Mouse (Mus musculus): ENCODE data around the gene Tectb. TPM values are rescaled to one million over a fixed set of nuclear protein-coding genes. Genes with fewer than 3 reads are reported as not detected.
A peak's percentile ranks its signal among the peaks of the same experiment; 100 is the strongest.

The Tectb gene
- polyA plus RNA-seq (2016; fragmentation: Nextera tagmentation; extraction: Ambion mirVana) = not detected in 2 replicates

GRCm38 (mm10) chr19:55180433-55180832, at the start of gene Tectb:
TSS of gene Tectb (plus strand) at chr19:55180733.
- H3K27me3 ChIP-seq (replicated peaks) = no peaks in the 10 kb centered on the region
- peaks cover 10% of the 10 kb centered on the region; the same call in 1 of the 2 replicates for H3K4me1 ChIP-seq
- 85% methylated on average over 5 of the region's 5 CpGs for WGBS
- H3K4me3 ChIP-seq = no peak within 1 kb of the TSS
- no peak within 1 kb of the TSS for H3K27ac ChIP-seq
- no peaks in the 10 kb centered on the region for H3K9me3 ChIP-seq
- no peaks in the 10 kb centered on the region for H3K36me3 ChIP-seq
- no peak within 1 kb of the TSS for H3K4me2 ChIP-seq (replicated peaks)
- H3K9ac ChIP-seq = no peak within 1 kb of the TSS
- ATAC-seq (ENCODE audit: low FRiP score, low read depth) = no peak

GRCm38 (mm10) chr19:55131747-55132146, 48.8 kb upstream of the Tectb start:
- 51% methylated on average over 1 of the region's 1 CpGs for WGBS
- no peak for ATAC-seq (ENCODE audit: low FRiP score, low read depth)

GRCm38 (mm10) chr19:55132476-55132875, 48.1 kb upstream of the Tectb start:
- Histone ChIP-seq H3K4me1 (0 out of 2 replicates have a peak, but pooled peaks cover under 1% of the 10 kb centered on the region), H3K36me3 (no peaks in the 10 kb centered on the region), H3K4me3 (no peak overlapping the region), H3K27ac (no peak overlapping the region), H3K27me3 (replicated peaks) (no peaks in the 10 kb centered on the region), H3K9me3 (no peaks in the 10 kb centered on the region), H3K4me2 (replicated peaks) (no peak overlapping the region), H3K9ac (no peak overlapping the region)
- WGBS = 86% methylated on average over 3 of the region's 3 CpGs
- no peak for ATAC-seq (ENCODE audit: low FRiP score, low read depth)

More at GRCm38 (mm10) chr19:55131747-55132146, 48.8 kb upstream of the Tectb start:
- no peak overlapping the region for H3K9ac ChIP-seq
- no peak overlapping the region for H3K27ac ChIP-seq
- no peaks in the 10 kb centered on the region for H3K4me1 ChIP-seq
- H3K4me2 ChIP-seq (replicated peaks) = no peak overlapping the region
- H3K4me3 ChIP-seq = no peak overlapping the region
- no peaks in the 10 kb centered on the region for H3K27me3 ChIP-seq (replicated peaks)
- H3K9me3 ChIP-seq = no peaks in the 10 kb centered on the region
- H3K36me3 ChIP-seq = no peaks in the 10 kb centered on the region

- no peak overlapping the region for H3K4me2 ChIP-seq (replicated peaks)
- H3K9ac ChIP-seq = no peak overlapping the region
- no peaks in the 10 kb centered on the region for H3K27me3 ChIP-seq (replicated peaks)
- no peak overlapping the region for H3K4me3 ChIP-seq
- no peak for ATAC-seq (ENCODE audit: low FRiP score, low read depth)
- no peak overlapping the region for H3K27ac ChIP-seq
- H3K9me3 ChIP-seq = no peaks in the 10 kb centered on the region
- 0 out of 2 replicates have a peak, but pooled peaks cover 7% of the 10 kb centered on the region for H3K4me1 ChIP-seq
- no peaks in the 10 kb centered on the region for H3K36me3 ChIP-seq
- 69% methylated on average over 9 of the region's 9 CpGs for WGBS
Observed at GRCm38 (mm10) chr19:55134521-55134920, 46.0 kb upstream of the Tectb start.

GRCm38 (mm10) chr19:55135918-55136317, 44.6 kb upstream of the Tectb start:
- H3K27ac ChIP-seq = no peak overlapping the region
- H3K4me3 ChIP-seq = no peak overlapping the region
- 89% methylated on average over 3 of the region's 3 CpGs for WGBS
- ATAC-seq (ENCODE audit: low FRiP score, low read depth) = no peak
- H3K9me3 ChIP-seq = no peaks in the 10 kb centered on the region
- H3K27me3 ChIP-seq (replicated peaks) = no peaks in the 10 kb centered on the region
- H3K36me3 ChIP-seq = no peaks in the 10 kb centered on the region
- 0 out of 2 replicates have a peak, but pooled peaks cover 7% of the 10 kb centered on the region for H3K4me1 ChIP-seq
- no peak overlapping the region for H3K9ac ChIP-seq
- H3K4me2 ChIP-seq (replicated peaks) = no peak overlapping the region

GRCm38 (mm10) chr19:55136693-55137427, 43.7 kb upstream of the Tectb start:
- Histone ChIP-seq H3K9me3 (no peaks in the 10 kb centered on the region), H3K4me1 (0 out of 2 replicates have a peak, but pooled peaks cover 7% of the 10 kb centered on the region), H3K27me3 (replicated peaks) (no peaks in the 10 kb centered on the region), H3K4me2 (replicated peaks) (no peak overlapping the region), H3K36me3 (no peaks in the 10 kb centered on the region), H3K27ac (no peak overlapping the region), H3K4me3 (no peak overlapping the region), H3K9ac (no peak overlapping the region)
- 72% methylated on average over 4 of the region's 4 CpGs for WGBS
- no peak for ATAC-seq (ENCODE audit: low FRiP score, low read depth)

- Histone ChIP-seq H3K4me2 (replicated peaks) (no peak overlapping the region), H3K4me3 (no peak overlapping the region), H3K4me1 (0 out of 2 replicates have a peak, but pooled peaks cover 7% of the 10 kb centered on the region), H3K9me3 (no peaks in the 10 kb centered on the region), H3K27ac (no peak overlapping the region), H3K36me3 (no peaks in the 10 kb centered on the region), H3K9ac (no peak overlapping the region), H3K27me3 (replicated peaks) (no peaks in the 10 kb centered on the region)
- WGBS = 35% methylated on average over 7 of the region's 7 CpGs
- ATAC-seq (ENCODE audit: low FRiP score, low read depth) = no peak
Observed at GRCm38 (mm10) chr19:55137884-55138283, 42.6 kb upstream of the Tectb start.

- H3K36me3 ChIP-seq = no peaks in the 10 kb centered on the region
- H3K4me3 ChIP-seq = no peak overlapping the region
- no peaks in the 10 kb centered on the region for H3K9me3 ChIP-seq
- peaks cover 9% of the 10 kb centered on the region; the same call in 1 of the 2 replicates for H3K4me1 ChIP-seq
- H3K27ac ChIP-seq = no peak overlapping the region
- H3K9ac ChIP-seq = no peak overlapping the region
- WGBS = 85% methylated on average over 7 of the region's 7 CpGs
- H3K27me3 ChIP-seq (replicated peaks) = no peaks in the 10 kb centered on the region
- no peak overlapping the region for H3K4me2 ChIP-seq (replicated peaks)
- ATAC-seq (ENCODE audit: low FRiP score, low read depth) = no peak
Observed at GRCm38 (mm10) chr19:55138506-55138905, 42.0 kb upstream of the Tectb start.

GRCm38 (mm10) chr19:55139301-55139700, 41.2 kb upstream of the Tectb start:
- Histone ChIP-seq H3K36me3 (no peaks in the 10 kb centered on the region), H3K4me2 (replicated peaks) (no peak overlapping the region), H3K27me3 (replicated peaks) (no peaks in the 10 kb centered on the region), H3K4me1 (peaks cover 17% of the 10 kb centered on the region), H3K27ac (no peak overlapping the region), H3K9me3 (no peaks in the 10 kb centered on the region), H3K9ac (no peak overlapping the region), H3K4me3 (no peak overlapping the region)
- ATAC-seq (ENCODE audit: low FRiP score, low read depth) = no peak
- WGBS = 77% methylated on average over 7 of the region's 7 CpGs

- 8% methylated on average over 11 of the region's 11 CpGs for WGBS
- Histone ChIP-seq H3K36me3 (no peaks in the 10 kb centered on the region), H3K9ac (no peak overlapping the region), H3K4me1 (peaks cover 13% of the 10 kb centered on the region), H3K4me2 (replicated peaks) (peak overlapping the region; percentile 28; the same call in 1 of the 2 replicates), H3K27ac (peak overlapping the region; percentile 47; the same call in 1 of the 2 replicates), H3K9me3 (no peaks in the 10 kb centered on the region), H3K4me3 (no peak overlapping the region), H3K27me3 (replicated peaks) (no peaks in the 10 kb centered on the region)
- ATAC-seq (ENCODE audit: low FRiP score, low read depth) = peak; percentile 62
Observed at GRCm38 (mm10) chr19:55143391-55144300, 36.9 kb upstream of the Tectb start.

GRCm38 (mm10) chr19:55144691-55145090, 35.8 kb upstream of the Tectb start:
- ATAC-seq (ENCODE audit: low FRiP score, low read depth) = 0 out of 2 replicates have a peak, but pooled peaks have one; percentile 38
- Histone ChIP-seq H3K4me1 (peaks cover 13% of the 10 kb centered on the region), H3K9me3 (no peaks in the 10 kb centered on the region), H3K4me2 (replicated peaks) (no peak overlapping the region), H3K27me3 (replicated peaks) (no peaks in the 10 kb centered on the region), H3K4me3 (no peak overlapping the region), H3K36me3 (no peaks in the 10 kb centered on the region), H3K27ac (0 out of 2 replicates have a peak overlapping the region, but pooled peaks have one; percentile 22), H3K9ac (no peak overlapping the region; the same call in 1 of the 2 replicates)
- 65% methylated on average over 5 of the region's 5 CpGs for whole genome bisulfite sequencing

GRCm38 (mm10) chr19:55145136-55145535, 35.4 kb upstream of the Tectb start:
- Histone ChIP-seq H3K4me1 (peaks cover 13% of the 10 kb centered on the region), H3K4me3 (no peak overlapping the region), H3K36me3 (no peaks in the 10 kb centered on the region), H3K9ac (no peak overlapping the region), H3K27me3 (replicated peaks) (no peaks in the 10 kb centered on the region), H3K9me3 (no peaks in the 10 kb centered on the region), H3K4me2 (replicated peaks) (no peak overlapping the region), H3K27ac (no peak overlapping the region)
- 83% methylated on average over 2 of the region's 2 CpGs for WGBS
- no peak for ATAC-seq (ENCODE audit: low FRiP score, low read depth)

Measured in neural tube, embryonic 12.5 days (tissue).